Mouse (Mus musculus) E14TG2a.4 (cell line): ENCODE measurements around the gene Grhl3.

Experiments used
- CTCF ChIP-seq: conservative IDR thresholded peaks from 2 replicates; pipeline ENCODE4 v1.5.1; 2014; ENCODE audit warnings: low read length
- NANOG ChIP-seq: IDR thresholded peaks from 2 replicates; pipeline ENCODE4 v1.6.1; 2014; ENCODE audit warnings: borderline replicate concordance, low read length, mixed read lengths
- POU5F1 ChIP-seq: IDR thresholded peaks from 2 replicates; pipeline ENCODE4 v1.6.1; 2014; ENCODE audit warnings: low read length, borderline replicate concordance

GRCm38 (mm10) chr4:135573251-135573808, at the start of gene Grhl3:
- TF ChIP-seq CTCF, result no peak
- no peak for TF ChIP-seq NANOG
- no peak for TF ChIP-seq POU5F1
